Mouse (Mus musculus): ENCODE measurements around the gene Nrip1. TPM values are rescaled to one million over a fixed set of nuclear protein-coding genes. Genes with fewer than 3 reads are reported as not detected.

The Nrip1 gene
- polyA plus RNA-seq, 1 experiment from 2014 or later, result 38.9 TPM

DNA sequence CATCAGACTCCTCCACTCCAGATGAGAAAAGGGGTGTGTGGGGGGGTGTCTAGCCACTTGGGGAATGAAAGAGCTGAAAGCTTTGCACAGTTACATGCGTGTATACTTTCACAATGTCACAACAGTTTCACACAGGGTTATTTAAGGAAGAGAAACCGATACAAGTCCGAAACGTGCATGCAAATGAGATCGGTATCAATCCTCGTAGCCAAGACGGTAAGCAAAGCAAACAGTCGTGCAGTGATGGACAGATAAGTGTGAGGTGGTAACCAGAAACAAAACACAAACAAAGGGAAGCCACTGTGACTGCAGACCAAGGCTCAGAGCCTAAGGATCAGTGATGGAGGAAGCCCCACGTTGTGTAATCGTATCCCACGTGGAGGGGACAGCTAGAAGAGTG, 36.7 kb downstream of the Nrip1 start:
- WGBS, result 91% methylated on average over 11 of the region's 11 CpGs
- 0 out of 2 replicates have a peak, but pooled peaks cover 3% of the 10 kb centered on the region for H3K4me1 ChIP-seq

DNA sequence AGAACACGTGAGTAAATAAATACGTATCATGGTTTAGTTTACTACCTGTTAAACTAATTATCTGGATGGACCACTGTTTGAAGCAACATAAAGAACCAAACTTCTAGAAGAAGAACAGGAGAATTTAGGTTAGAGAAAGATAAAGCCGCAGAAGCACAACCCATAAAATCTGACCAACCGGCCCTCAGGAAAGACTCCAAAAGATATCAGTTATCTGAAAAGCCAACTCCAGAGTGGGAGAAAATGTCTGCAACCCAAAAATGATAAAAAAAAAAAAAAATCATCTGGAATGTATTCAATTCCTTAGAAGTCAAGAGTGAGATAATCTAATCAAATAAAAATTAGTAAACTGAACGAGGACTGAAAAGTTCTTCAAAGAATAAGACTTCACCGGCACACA, 37.7 kb downstream of the Nrip1 start:
- Histone ChIP-seq H3K36me3 (no peaks in the 10 kb centered on the region; the same call in 1 of the 2 replicates), H3K4me3 (no peak overlapping the region), H3K27me3 (replicated peaks) (no peaks in the 10 kb centered on the region), H3K9me3 (no peaks in the 10 kb centered on the region), H3K27ac (no peak overlapping the region), H3K9ac (no peak overlapping the region), H3K4me1 (0 out of 2 replicates have a peak, but pooled peaks cover 3% of the 10 kb centered on the region), H3K4me2 (replicated peaks) (no peak overlapping the region)
- WGBS, result 96% methylated on average over 6 of the region's 6 CpGs
- ATAC-seq (ENCODE audit: low FRiP score, low read depth), result no peak

More for the DNA sequence above, 36.7 kb downstream of the Nrip1 start:
- Histone ChIP-seq H3K27ac (no peak overlapping the region), H3K4me3 (no peak overlapping the region), H3K36me3 (no peaks in the 10 kb centered on the region; the same call in 1 of the 2 replicates), H3K27me3 (replicated peaks) (no peaks in the 10 kb centered on the region), H3K4me2 (replicated peaks) (no peak overlapping the region), H3K9ac (no peak overlapping the region), H3K9me3 (no peaks in the 10 kb centered on the region)
- no peak for ATAC-seq (ENCODE audit: low FRiP score, low read depth)

DNA sequence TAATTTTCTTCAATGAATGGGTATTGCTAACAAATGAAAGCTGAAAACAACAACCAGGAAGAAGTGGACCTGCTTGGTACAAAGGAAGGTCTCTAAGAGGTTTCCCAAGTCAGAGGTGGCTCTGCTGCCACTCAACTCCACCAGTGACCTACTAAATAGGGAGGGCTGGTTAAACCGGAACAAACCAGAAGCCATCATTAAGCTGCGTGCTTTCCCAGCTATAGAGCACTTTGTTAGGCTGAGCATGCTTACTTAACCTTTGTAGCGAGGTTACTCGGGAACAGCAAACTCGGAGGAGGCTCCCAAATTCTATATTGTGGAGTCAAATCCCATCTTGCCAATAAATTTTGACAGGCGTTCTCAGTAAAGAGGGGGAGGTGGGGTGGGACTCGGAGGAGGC, 41.5 kb downstream of the Nrip1 start:
- no peak overlapping the region for H3K9ac ChIP-seq

DNA sequence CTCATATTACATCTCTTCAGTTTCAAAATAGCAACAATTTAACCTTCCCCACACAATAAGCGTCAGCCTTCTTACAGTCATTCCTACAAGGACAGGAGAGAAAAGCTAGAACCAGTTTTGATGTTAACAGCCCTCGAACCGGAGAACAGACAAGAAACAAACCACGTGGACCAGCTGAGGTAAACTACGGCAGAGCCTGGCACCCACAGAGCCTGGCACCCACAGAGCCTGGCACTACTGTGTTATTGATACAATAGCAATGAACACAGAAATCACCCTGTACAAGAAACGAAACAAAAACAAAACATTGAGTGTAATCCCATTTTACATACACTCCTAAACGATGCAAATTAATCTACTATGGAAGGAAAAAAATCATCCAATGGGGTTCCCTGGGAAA, 42.4 kb downstream of the Nrip1 start:
- Histone ChIP-seq H3K36me3 (no peaks in the 10 kb centered on the region), H3K4me2 (replicated peaks) (no peak overlapping the region), H3K4me1 (0 out of 2 replicates have a peak, but pooled peaks cover 3% of the 10 kb centered on the region), H3K4me3 (no peak overlapping the region), H3K27ac (no peak overlapping the region), H3K9ac (no peak overlapping the region), H3K9me3 (no peaks in the 10 kb centered on the region), H3K27me3 (replicated peaks) (no peaks in the 10 kb centered on the region)
- no peak for ATAC-seq (ENCODE audit: low FRiP score, low read depth)
- 93% methylated on average over 7 of the region's 7 CpGs for WGBS

More for the DNA sequence above, 41.5 kb downstream of the Nrip1 start:
- no peaks in the 10 kb centered on the region for H3K27me3 ChIP-seq (replicated peaks)
- no peak overlapping the region for H3K4me3 ChIP-seq
- H3K4me1 ChIP-seq, result 0 out of 2 replicates have a peak, but pooled peaks cover 3% of the 10 kb centered on the region
- no peak for ATAC-seq (ENCODE audit: low FRiP score, low read depth)
- no peaks in the 10 kb centered on the region for H3K9me3 ChIP-seq
- H3K4me2 ChIP-seq (replicated peaks), result no peak overlapping the region
- no peak overlapping the region for H3K27ac ChIP-seq
- 44% methylated on average over 7 of the region's 7 CpGs for WGBS
- no peaks in the 10 kb centered on the region; the same call in 1 of the 2 replicates for H3K36me3 ChIP-seq

DNA sequence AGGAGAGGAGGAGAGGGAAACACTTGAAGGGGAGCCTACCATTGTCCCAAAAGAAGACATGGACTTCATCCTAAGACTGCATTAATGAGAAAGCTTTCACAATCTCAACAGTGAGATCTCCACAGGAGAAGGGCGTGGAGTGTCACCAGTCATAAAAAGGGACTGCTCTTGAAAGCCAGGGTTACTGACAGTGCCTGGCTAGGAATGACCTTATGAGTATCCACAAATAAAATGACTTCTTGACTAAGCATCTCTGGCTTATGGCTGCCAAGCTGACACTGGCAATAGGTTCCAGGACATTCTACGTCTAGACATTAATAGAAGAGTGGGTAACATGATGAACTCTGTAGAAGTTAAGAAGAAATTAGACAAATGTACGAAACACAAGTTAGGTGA, 48.3 kb downstream of the Nrip1 start:
- ATAC-seq (ENCODE audit: low FRiP score, low read depth), result no peak
- Histone ChIP-seq H3K9me3 (no peaks in the 10 kb centered on the region), H3K9ac (no peak overlapping the region), H3K4me2 (replicated peaks) (no peak overlapping the region), H3K36me3 (no peaks in the 10 kb centered on the region), H3K27me3 (replicated peaks) (no peaks in the 10 kb centered on the region), H3K4me3 (no peak overlapping the region), H3K4me1 (peaks cover 17% of the 10 kb centered on the region), H3K27ac (no peak overlapping the region)
- WGBS, result 89% methylated on average over 3 of the region's 3 CpGs

DNA sequence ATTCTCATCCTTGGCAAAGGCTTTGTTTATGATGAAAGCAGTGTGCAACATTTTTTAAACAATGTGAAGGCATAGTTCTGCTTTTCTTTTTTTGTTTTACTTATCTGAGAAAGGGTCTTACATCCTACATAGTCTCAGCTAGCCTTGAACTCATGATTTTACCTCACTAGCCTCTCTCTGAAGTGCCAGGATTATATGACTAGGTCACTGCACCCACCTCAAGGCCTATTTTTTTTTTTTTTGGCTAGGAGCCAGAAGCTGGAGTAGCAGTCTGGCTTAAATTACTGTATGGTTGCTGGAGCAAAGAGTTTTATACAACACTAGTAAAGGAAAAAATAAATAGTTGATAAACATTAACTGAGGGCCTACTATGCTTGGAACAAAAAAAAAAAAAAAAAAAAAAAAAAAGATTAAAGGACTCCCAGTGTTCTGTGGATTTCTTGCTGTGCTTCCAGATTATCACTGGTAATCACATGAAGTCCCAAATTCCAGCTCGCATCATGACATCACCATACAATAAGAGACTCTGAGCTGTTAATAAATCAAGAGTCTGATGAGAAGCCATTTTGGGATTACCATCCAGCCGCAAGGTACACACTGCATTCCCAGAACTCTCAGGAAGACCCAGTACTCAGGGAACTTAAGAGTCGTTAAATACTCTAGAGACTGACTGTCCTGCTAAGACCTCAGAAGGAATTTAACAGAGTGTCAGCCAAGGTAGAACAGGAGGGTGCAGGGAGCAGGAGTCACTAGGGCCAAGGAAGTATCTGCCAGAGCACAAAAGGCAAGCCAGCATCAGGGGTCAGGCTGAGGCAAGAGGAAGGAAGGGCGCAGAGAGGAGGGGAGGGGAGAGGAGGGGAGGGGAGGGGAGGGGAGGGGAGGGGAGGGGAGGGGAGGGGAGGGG, 49.0 kb downstream of the Nrip1 start:
- no peak overlapping the region for H3K9ac ChIP-seq
- 80% methylated on average over 3 of the region's 4 CpGs for WGBS
- H3K36me3 ChIP-seq, result no peaks in the 10 kb centered on the region
- ATAC-seq (ENCODE audit: low FRiP score, low read depth), result no peak
- H3K27me3 ChIP-seq (replicated peaks), result no peaks in the 10 kb centered on the region
- H3K4me3 ChIP-seq, result no peak overlapping the region
- no peak overlapping the region for H3K4me2 ChIP-seq (replicated peaks)
- no peaks in the 10 kb centered on the region for H3K9me3 ChIP-seq
- peaks cover 23% of the 10 kb centered on the region for H3K4me1 ChIP-seq
- no peak overlapping the region for H3K27ac ChIP-seq

DNA sequence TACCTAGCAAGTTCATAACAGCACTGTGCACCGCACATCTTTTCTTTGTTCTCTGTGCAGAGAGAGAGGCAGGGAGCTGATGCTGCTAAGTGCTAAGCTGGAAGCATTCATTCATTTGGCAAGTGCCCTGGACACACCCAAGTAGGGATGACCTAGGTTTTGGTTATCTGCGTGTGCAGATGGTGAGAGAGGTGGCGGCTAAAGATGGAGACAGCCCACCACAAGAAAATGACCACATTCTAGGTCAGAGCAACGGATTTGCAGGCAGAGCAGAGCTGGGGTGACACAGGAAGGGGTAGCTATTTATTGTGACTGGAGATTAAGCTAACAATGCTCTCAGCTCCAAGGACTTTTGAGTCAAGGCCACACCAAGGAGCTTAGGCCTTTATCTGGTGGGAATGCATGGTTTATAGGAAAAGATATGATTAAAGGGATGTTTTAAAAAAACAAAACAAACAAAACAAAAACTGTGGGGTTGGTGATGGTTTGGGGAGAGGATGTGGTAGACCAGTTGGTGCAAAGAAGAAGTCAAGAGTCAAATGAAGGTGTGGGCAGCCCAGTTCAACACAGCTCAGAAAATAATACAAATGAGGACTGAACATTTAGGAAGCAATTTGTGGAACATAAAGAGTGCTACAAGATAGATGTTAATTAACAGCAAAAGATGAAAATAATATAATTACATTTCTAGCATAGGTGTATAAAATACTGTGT, 49.9 kb downstream of the Nrip1 start:
- Histone ChIP-seq H3K4me3 (no peak overlapping the region), H3K27me3 (replicated peaks) (no peaks in the 10 kb centered on the region), H3K9ac (no peak overlapping the region), H3K36me3 (no peaks in the 10 kb centered on the region), H3K4me2 (replicated peaks) (no peak overlapping the region), H3K4me1 (peaks cover 30% of the 10 kb centered on the region), H3K9me3 (no peaks in the 10 kb centered on the region), H3K27ac (no peak overlapping the region)
- WGBS, result 86% methylated on average over 4 of the region's 4 CpGs
- no peak for ATAC-seq (ENCODE audit: low FRiP score, low read depth)

DNA sequence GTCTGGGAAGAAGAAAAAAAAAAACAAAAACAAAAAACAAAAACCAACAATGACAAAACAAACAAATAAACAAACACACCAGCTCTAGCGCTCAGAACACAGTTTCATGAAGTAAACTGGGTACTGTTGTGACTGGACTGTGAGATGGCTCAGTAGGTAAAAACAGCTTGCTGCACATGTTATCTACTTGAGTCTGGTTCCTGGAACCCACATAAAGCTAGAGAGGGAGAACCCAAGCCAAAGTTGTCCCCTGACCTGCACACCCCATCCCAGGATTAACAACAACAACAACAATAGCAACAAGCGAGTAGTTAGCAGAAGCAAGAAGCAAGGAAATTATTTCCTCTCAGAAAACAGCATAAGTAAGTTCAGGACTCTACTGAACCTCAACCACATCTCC, 50.5 kb downstream of the Nrip1 start:
- Histone ChIP-seq H3K4me3 (no peak overlapping the region), H3K27me3 (replicated peaks) (no peaks in the 10 kb centered on the region), H3K9me3 (no peaks in the 10 kb centered on the region), H3K9ac (no peak overlapping the region), H3K27ac (no peak overlapping the region), H3K4me1 (peaks cover 35% of the 10 kb centered on the region), H3K36me3 (no peaks in the 10 kb centered on the region), H3K4me2 (replicated peaks) (no peak overlapping the region)
- ATAC-seq (ENCODE audit: low FRiP score, low read depth), result no peak
- 95% methylated on average over 2 of the region's 2 CpGs for WGBS

DNA sequence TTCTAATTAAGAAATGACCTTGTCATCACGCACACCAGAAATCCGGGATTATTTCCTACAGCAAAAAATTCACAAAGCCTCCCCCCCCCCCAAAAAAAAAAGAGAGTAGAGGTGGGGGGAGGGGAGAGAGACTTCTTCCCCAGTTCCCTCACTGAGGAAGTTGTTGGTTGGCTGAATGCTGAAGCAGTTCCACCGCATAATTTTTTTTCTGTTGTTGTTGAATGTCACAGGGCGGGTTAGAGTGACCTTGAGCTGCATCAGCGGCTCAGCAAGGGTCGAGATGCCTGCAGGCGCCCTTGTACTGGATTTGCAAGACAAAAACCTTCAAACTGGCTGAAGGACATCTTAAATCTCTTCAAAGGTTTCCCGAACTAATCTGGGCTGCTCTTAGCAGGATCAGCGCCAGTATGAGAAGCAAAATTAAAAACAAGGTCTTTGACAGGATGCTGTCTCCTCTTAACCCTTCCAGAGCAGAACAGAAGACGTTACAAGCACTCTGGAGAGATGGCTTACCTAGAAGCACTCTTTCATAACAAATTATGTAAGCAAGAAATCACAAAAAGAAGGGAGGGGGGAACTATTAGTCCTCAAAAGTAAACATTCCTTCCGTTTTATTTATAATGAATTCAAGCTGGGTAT, 52.0 kb downstream of the Nrip1 start:
- Histone ChIP-seq H3K27me3 (replicated peaks) (no peaks in the 10 kb centered on the region), H3K4me1 (peaks cover 35% of the 10 kb centered on the region), H3K9me3 (no peaks in the 10 kb centered on the region), H3K27ac (no peak overlapping the region), H3K36me3 (no peaks in the 10 kb centered on the region), H3K9ac (no peak overlapping the region), H3K4me3 (no peak overlapping the region), H3K4me2 (replicated peaks) (peak overlapping the region; percentile 41)
- WGBS, result 3% methylated on average over 11 of the region's 11 CpGs
- ATAC-seq (ENCODE audit: low FRiP score, low read depth), result no peak

DNA sequence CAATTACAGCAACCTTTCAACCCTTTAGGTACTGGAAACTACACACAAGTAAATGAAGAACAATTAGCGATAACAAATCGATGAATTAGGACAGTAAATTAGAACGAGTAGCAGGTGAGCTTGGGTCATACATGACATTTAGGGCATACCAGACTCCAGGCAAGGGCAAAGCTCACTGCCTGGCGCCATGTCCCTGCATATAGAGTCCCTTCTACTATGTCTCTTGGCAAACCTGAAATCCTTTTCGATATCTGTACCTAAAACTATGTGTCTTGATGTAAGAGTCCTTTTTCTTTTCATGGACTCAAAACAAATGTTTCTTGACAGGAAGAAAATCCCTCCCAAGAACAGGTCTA, 53.5 kb downstream of the Nrip1 start:
- Histone ChIP-seq H3K36me3 (no peaks in the 10 kb centered on the region), H3K9ac (no peak overlapping the region), H3K4me1 (peaks cover 35% of the 10 kb centered on the region), H3K4me2 (replicated peaks) (no peak overlapping the region), H3K27ac (no peak overlapping the region), H3K4me3 (no peak overlapping the region), H3K9me3 (no peaks in the 10 kb centered on the region), H3K27me3 (replicated peaks) (no peaks in the 10 kb centered on the region)
- WGBS, result 30% methylated on average over 5 of the region's 5 CpGs
- ATAC-seq (ENCODE audit: low FRiP score, low read depth), result peak; percentile 62

DNA sequence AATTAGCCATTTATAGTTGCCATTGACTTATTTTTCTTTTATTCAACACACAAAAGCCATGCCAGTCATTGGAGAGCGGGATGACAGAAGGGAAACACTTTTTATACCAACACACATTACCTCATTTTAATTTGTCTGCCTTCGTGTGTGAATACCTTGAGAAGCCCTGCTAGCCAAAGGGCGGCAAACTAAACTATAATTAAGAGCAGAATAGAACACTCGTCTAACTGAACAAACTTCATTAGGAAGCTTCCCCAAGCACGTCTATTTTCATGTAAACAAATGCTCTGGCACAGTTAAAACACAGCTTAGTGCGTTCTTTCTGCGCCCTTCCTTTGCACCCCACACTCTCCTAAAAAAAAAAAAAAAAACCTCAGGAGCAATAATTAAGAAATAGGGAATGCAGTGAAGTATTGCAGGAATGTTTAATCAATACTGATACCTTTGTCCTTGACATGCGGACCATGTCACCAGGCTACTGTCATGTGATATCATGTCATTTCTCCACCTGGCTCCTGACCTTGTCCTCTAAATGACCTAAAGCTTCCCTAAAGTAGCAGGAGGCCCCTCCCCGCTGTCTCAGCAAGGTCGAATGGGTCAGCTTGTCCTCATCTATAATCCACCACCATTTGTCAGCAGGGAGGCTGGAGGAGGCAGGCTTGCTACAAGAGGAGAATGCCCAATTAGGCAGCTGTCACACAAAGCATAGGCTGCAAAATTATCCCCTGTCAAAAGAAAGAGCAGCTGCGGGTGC, 54.1 kb downstream of the Nrip1 start:
- H3K4me2 ChIP-seq (replicated peaks), result no peak overlapping the region
- H3K4me1 ChIP-seq, result peaks cover 35% of the 10 kb centered on the region
- H3K27ac ChIP-seq, result no peak overlapping the region
- no peak overlapping the region for H3K4me3 ChIP-seq
- H3K9ac ChIP-seq, result no peak overlapping the region
- no peaks in the 10 kb centered on the region for H3K36me3 ChIP-seq
- peak; percentile 83 for ATAC-seq (ENCODE audit: low FRiP score, low read depth)
- 30% methylated on average over 11 of the region's 11 CpGs for WGBS
- H3K9me3 ChIP-seq, result no peaks in the 10 kb centered on the region
- no peaks in the 10 kb centered on the region for H3K27me3 ChIP-seq (replicated peaks)
